Mouse (Mus musculus): ENCODE measurements at regions not wholly inside any gene's neighbourhood (a gene's known extent, or its start where the extent isn't known, plus 50 kb on each side); places are given as distances from the start of the nearest gene placed in this dataset.

DNA sequence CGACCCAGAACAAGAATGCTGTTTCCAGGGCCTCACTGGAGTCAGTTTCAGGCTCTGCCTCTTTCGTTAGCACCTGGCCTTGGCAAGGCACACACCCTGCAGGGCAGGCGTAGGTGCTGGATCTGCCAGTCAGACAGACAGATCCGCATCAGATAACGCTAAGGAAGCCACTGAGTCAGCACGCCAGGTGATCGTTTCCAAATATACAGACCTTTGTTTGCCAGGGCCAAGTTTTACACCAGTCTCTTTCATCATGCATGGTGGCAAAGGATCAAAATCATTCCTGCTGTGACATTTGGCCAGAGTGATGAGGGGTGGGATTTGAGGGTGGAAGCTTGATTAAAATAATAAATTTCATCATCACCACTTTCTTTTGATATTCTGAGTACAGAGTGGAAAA is 411.0 kb downstream of the Ofcc1 start:
- in situ Hi-C loops (cut with MboI; ENCODE audit: low pct_unique_long_range_greater_than_20kb in 1 of 2, low sequenced_read_pairs in 2 of 2, unreplicated experiment in 1 of 2) = no loop called here

DNA sequence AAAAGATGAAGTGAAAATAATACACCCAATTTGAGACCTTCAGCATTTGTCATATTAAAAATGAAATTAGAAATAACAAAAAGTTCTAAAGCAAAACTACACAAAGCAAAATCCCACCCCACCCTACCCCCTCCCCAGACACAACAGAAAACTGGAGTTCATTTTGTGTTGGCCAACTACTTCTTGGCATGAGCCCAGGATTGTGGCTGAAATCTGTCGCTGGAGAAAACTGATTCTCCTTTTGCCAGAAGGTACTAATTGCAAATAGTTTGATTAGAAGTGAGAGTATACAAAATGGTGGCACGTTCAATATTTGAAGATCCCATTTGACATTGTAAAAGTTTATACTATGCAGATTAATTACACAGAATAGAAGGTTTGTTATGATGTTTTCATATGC is 426.0 kb downstream of the Ofcc1 start:
- in situ Hi-C loops (cut with MboI; ENCODE audit: low pct_unique_long_range_greater_than_20kb in 1 of 2, low sequenced_read_pairs in 2 of 2, unreplicated experiment in 1 of 2) = no loop called here

GRCm38 (mm10) chr13:39931487-39931886 is 429.8 kb downstream of the Ofcc1 start:
- in situ Hi-C loops (cut with MboI; ENCODE audit: low pct_unique_long_range_greater_than_20kb in 1 of 2, low sequenced_read_pairs in 2 of 2, unreplicated experiment in 1 of 2) = no loop called here

- in situ Hi-C loops (cut with MboI; ENCODE audit: low pct_unique_long_range_greater_than_20kb in 1 of 2, low sequenced_read_pairs in 2 of 2, unreplicated experiment in 1 of 2) = no loop called here
Measured at GRCm38 (mm10) chr13:39928573-39928972, 432.7 kb downstream of the Ofcc1 start.

DNA sequence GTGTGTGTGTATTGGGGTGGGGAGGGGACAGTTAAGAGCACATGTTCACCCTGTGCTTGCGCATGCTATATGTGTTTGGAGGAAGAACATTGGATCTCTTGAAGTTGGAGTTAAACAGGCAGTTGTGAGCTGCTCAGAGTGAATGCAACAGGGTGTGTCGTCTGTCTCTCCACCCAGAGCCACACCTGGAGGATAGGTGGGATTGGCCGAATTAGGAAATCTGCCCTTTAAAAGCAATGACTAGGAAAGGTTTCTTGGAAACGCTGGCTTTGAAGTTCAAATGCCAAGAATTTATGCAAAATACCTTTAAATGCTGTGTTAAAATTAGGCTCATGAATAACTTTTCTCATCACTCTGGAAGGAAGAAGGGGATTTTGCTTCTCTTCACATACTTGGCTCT is 436.9 kb downstream of the Ofcc1 start:
- in situ Hi-C loops (cut with MboI; ENCODE audit: low pct_unique_long_range_greater_than_20kb in 1 of 2, low sequenced_read_pairs in 2 of 2, unreplicated experiment in 1 of 2) = loop anchor here (25.0 kb wide), 1 partner anchor 813 kb away; the partner anchor contains the start of gene Tfap2a (in 2 of the 2)

GRCm38 (mm10) chr13:39923113-39923512 is 438.1 kb downstream of the Ofcc1 start:
- in situ Hi-C loops (cut with MboI; ENCODE audit: low pct_unique_long_range_greater_than_20kb in 1 of 2, low sequenced_read_pairs in 2 of 2, unreplicated experiment in 1 of 2) = loop anchor here (25.0 kb wide), 1 partner anchor 814 kb away; the partner anchor contains the start of gene Tfap2a (in 2 of the 2)

GRCm38 (mm10) chr13:39907720-39908119 is 453.5 kb downstream of the Ofcc1 start:
- in situ Hi-C loops (cut with MboI; ENCODE audit: low pct_unique_long_range_greater_than_20kb in 1 of 2, low sequenced_read_pairs in 2 of 2, unreplicated experiment in 1 of 2) = loop anchor here (25.0 kb wide), 1 partner anchor 830 kb away; the partner anchor contains the start of gene Tfap2a (in 2 of the 2)

- in situ Hi-C loops (cut with MboI; ENCODE audit: low pct_unique_long_range_greater_than_20kb in 1 of 2, low sequenced_read_pairs in 2 of 2, unreplicated experiment in 1 of 2) = loop anchor here (25.0 kb wide), 1 partner anchor 833 kb away; the partner anchor contains the start of gene Tfap2a (in 2 of the 2)
Measured at GRCm38 (mm10) chr13:39904264-39904663, 457.0 kb downstream of the Ofcc1 start.

GRCm38 (mm10) chr13:39903319-39903718 is 457.9 kb downstream of the Ofcc1 start:
- in situ Hi-C loops (cut with MboI; ENCODE audit: low pct_unique_long_range_greater_than_20kb in 1 of 2, low sequenced_read_pairs in 2 of 2, unreplicated experiment in 1 of 2) = loop anchor here (25.0 kb wide), 1 partner anchor 834 kb away; the partner anchor contains the start of gene Tfap2a (in 2 of the 2)

- in situ Hi-C loops (cut with MboI; ENCODE audit: low pct_unique_long_range_greater_than_20kb in 1 of 2, low sequenced_read_pairs in 2 of 2, unreplicated experiment in 1 of 2) = no loop called here
Measured at GRCm38 (mm10) chr13:39899332-39899731, 461.9 kb downstream of the Ofcc1 start.

DNA sequence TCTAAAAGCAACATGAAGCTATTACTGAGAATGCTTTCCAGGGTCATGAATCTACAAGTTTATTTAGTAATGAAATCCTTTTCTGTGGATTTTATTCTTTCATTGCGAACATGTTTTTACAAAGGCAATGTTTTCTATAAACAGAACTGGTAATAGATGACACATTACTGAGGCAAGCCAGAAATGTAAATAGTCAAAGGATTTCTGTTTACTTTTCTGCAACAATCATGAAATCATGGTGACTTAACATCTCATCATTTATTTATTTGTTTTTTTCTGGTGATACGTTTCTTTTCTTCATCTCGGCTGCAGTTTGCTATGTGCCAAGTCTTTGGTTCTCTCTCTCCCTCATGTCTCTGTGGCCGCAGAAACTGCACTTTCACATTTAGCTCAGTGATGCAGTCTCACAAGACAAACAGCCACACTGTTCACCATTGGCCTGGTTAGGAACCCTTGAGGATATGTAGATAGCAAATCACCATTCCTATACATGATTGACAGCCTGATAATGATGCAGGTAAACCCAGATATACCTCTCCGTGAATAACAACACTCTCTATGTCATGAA is 462.8 kb downstream of the Ofcc1 start:
- in situ Hi-C loops (cut with MboI; ENCODE audit: low pct_unique_long_range_greater_than_20kb in 1 of 2, low sequenced_read_pairs in 2 of 2, unreplicated experiment in 1 of 2) = no loop called here

DNA sequence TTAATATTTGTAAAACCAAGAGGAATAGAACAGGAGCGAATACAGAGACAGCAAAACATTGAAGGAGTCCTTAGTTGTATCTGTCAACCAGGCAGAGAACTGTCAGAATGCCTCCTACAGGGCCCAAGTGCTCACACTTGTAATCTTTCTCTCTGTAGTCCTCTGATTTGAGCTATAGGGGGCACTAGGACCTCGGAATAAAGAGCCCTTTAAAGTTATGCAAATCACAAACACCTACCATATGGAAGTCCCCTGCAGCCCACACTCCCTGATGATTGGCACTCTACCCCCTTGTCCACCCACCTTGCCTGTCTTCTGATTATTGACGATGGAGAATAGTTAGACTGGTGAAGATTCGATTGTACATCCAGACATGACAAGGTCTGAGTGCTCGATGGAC is 467.1 kb downstream of the Ofcc1 start:
- in situ Hi-C loops (cut with MboI; ENCODE audit: low pct_unique_long_range_greater_than_20kb in 1 of 2, low sequenced_read_pairs in 2 of 2, unreplicated experiment in 1 of 2) = no loop called here

- in situ Hi-C loops (cut with MboI; ENCODE audit: low pct_unique_long_range_greater_than_20kb in 1 of 2, low sequenced_read_pairs in 2 of 2, unreplicated experiment in 1 of 2) = no loop called here
Measured at GRCm38 (mm10) chr13:39881066-39881465, 480.2 kb downstream of the Ofcc1 start.

GRCm38 (mm10) chr13:39880136-39880535 is 481.1 kb downstream of the Ofcc1 start:
- in situ Hi-C loops (cut with MboI; ENCODE audit: low pct_unique_long_range_greater_than_20kb in 1 of 2, low sequenced_read_pairs in 2 of 2, unreplicated experiment in 1 of 2) = no loop called here

GRCm38 (mm10) chr13:39877361-39878141 is 483.7 kb downstream of the Ofcc1 start:
- in situ Hi-C loops (cut with MboI; ENCODE audit: low pct_unique_long_range_greater_than_20kb in 1 of 2, low sequenced_read_pairs in 2 of 2, unreplicated experiment in 1 of 2) = no loop called here

GRCm38 (mm10) chr13:39852257-39852800 is 508.9 kb downstream of the Ofcc1 start:
- in situ Hi-C loops (cut with MboI; ENCODE audit: low pct_unique_long_range_greater_than_20kb in 1 of 2, low sequenced_read_pairs in 2 of 2, unreplicated experiment in 1 of 2) = no loop called here

- in situ Hi-C loops (cut with MboI; ENCODE audit: low pct_unique_long_range_greater_than_20kb in 1 of 2, low sequenced_read_pairs in 2 of 2, unreplicated experiment in 1 of 2) = no loop called here
Measured at GRCm38 (mm10) chr13:39849391-39849790, 511.9 kb downstream of the Ofcc1 start.

GRCm38 (mm10) chr13:39836053-39836584 is 525.1 kb downstream of the Ofcc1 start:
- in situ Hi-C loops (cut with MboI; ENCODE audit: low pct_unique_long_range_greater_than_20kb in 1 of 2, low sequenced_read_pairs in 2 of 2, unreplicated experiment in 1 of 2) = no loop called here

- in situ Hi-C loops (cut with MboI; ENCODE audit: low pct_unique_long_range_greater_than_20kb in 1 of 2, low sequenced_read_pairs in 2 of 2, unreplicated experiment in 1 of 2) = no loop called here
Measured at GRCm38 (mm10) chr13:39835302-39835701, 525.9 kb downstream of the Ofcc1 start.

Measured in mouse embryonic stem cell (cell line).